Mouse (Mus musculus) neural tube, embryonic 15.5 days (tissue): ENCODE data around the gene Gltp. TPM values are rescaled to one million over a fixed set of nuclear protein-coding genes. Genes with fewer than 3 reads are reported as not detected.

ENCODE experiments used
- ATAC-seq: fragments of 200-750 bp; cut with Nextera tagmentation; 2 replicates; pipeline ENCODE4 v1.8.0; 2017; ENCODE audit warnings: mild to moderate bottlenecking, moderate TSS enrichment, moderate library complexity; ENCODE audit not compliant: low FRiP score
- H3K27ac ChIP-seq: fragments of 300-500 bp; sonication (generic); replicated peaks from 2 replicates; pipeline ENCODE4 v1.5.1; 2015; ENCODE audit warnings: mild to moderate bottlenecking, inconsistent platforms
- H3K27me3 ChIP-seq: fragments of 300-500 bp; sonication (generic); replicated peaks from 2 replicates; pipeline ENCODE4 v1.6.1; 2015; ENCODE audit warnings: inconsistent platforms
- H3K36me3 ChIP-seq: fragments of 300-500 bp; sonication (generic); 2 replicates; pipeline ENCODE4 v1.6.1; 2015; ENCODE audit warnings: inconsistent platforms
- H3K4me1 ChIP-seq: fragments of 300-500 bp; sonication (generic); 2 replicates; pipeline ENCODE4 v1.6.1; 2015; ENCODE audit warnings: inconsistent platforms
- H3K4me2 ChIP-seq: fragments of 300-500 bp; sonication (generic); 2 replicates; pipeline ENCODE4 v1.6.1; 2015; ENCODE audit warnings: inconsistent platforms, mild to moderate bottlenecking, moderate library complexity
- H3K4me3 ChIP-seq: fragments of 300-500 bp; sonication (generic); replicated peaks from 2 replicates; pipeline ENCODE4 v1.5.1; 2015; ENCODE audit warnings: mild to moderate bottlenecking, inconsistent platforms
- H3K9ac ChIP-seq: fragments of 300-500 bp; sonication (generic); replicated peaks from 2 replicates; pipeline ENCODE4 v1.6.1; 2015; ENCODE audit warnings: mild to moderate bottlenecking, inconsistent platforms
- H3K9me3 ChIP-seq: fragments of 300-500 bp; sonication (generic); replicated peaks from 2 replicates; pipeline ENCODE4 v1.6.1; 2016; ENCODE audit warnings: inconsistent platforms
- WGBS: fragments of 180-500 bp; shearing (Covaris S2); methylation state at CpG from one replicate; pipeline ENCODE4 v1.1.7; 2015; ENCODE audit warnings: mixed read lengths; 5-methylcytosine and 5-hydroxymethylcytosine counted together
- polyA plus RNA-seq: library from polyadenylated mRNA; unstranded; fragments of >200 nt; fragmentation: Nextera tagmentation; extraction: Ambion mirVana; gene quantifications from 2 replicates; pipeline ENCODE4 v1.2.1, GENCODE M21; 2015

The Gltp gene
- polyA plus RNA-seq, 1 experiment from 2014 or later, result 39.2 TPM

DNA sequence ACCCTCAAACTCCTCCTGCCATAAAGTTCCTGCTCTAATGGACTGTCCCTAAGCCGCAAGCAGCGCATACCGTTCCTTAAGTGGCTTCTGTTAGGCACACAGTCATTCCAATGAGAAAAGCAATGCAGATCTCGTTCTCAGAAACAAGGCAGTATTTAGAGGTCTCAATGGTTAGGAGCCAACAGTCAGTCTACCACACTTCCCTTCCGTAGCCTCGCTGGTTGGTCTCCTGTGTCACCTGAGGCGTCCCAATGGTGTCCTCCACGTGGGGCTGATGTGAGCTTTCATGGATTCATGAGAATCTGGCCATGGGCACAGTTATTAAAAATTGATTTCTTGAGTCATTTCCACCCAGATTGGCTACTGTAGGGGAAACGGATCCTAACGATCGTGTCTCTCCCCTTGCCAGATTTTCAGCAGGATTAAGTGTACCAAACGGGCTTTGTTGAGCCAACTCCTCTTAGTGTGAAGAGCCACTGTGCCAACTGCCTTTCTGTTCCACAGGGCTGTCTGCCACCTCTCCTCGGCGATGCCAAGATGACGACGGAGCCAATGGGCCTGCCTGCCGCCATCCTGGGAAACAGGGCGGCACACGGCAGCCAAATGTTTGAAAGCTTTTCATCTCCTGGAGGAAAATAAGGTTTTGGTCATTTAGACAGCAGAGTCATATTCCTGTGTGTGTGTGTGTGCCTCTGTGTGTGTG is 7.4 kb upstream of the Gltp start:
- 77% methylated on average over 19 of the region's 19 CpGs for whole genome bisulfite sequencing
- H3K27ac ChIP-seq, result peak overlapping the region; percentile 37; the same call in 1 of the 2 replicates
- no peaks in the 10 kb centered on the region for H3K4me1 ChIP-seq
- no peak overlapping the region for H3K9ac ChIP-seq
- H3K4me3 ChIP-seq, result no peak overlapping the region
- no peaks in the 10 kb centered on the region for H3K36me3 ChIP-seq
- no peak overlapping the region for H3K4me2 ChIP-seq
- peak; percentile 68; the same call in 1 of the 2 replicates for ATAC-seq
- 0 out of 2 replicates have a peak, but pooled peaks cover 2% of the 10 kb centered on the region for H3K27me3 ChIP-seq
- H3K9me3 ChIP-seq, result no peaks in the 10 kb centered on the region

GRCm38 (mm10) chr5:114696939-114697338 is 6.2 kb upstream of the Gltp start:
- H3K4me2 ChIP-seq, result no peak overlapping the region
- no peak overlapping the region for H3K27ac ChIP-seq
- no peak overlapping the region for H3K4me3 ChIP-seq
- no peak for ATAC-seq
- WGBS, result 85% methylated on average over 17 of the region's 17 CpGs
- H3K4me1 ChIP-seq, result no peaks in the 10 kb centered on the region
- H3K36me3 ChIP-seq, result no peaks in the 10 kb centered on the region
- H3K27me3 ChIP-seq, result 0 out of 2 replicates have a peak, but pooled peaks cover 2% of the 10 kb centered on the region
- H3K9ac ChIP-seq, result no peak overlapping the region
- H3K9me3 ChIP-seq, result no peaks in the 10 kb centered on the region

DNA sequence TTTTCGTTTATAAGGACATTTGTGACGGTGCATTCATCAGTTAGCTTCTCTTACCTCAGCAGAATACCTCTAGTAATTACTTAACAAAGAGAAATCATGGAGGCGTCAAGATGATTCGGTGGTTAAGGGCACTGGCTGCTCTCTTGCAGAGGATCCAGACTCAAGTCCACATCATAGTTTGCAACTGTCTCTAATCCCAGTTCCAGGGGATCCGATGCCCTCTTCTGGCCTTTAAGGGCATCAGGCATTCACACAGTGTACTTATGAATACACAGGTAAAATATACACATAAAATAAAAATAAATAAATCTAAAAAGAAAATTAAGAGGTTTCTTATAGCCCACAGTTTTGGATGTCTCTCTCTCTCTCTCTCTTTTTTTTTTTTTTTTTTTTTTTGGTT is 5.0 kb upstream of the Gltp start:
- no peak overlapping the region for H3K4me3 ChIP-seq
- H3K4me2 ChIP-seq, result no peak overlapping the region
- 73% methylated on average over 5 of the region's 5 CpGs for whole genome bisulfite sequencing
- peaks cover 4% of the 10 kb centered on the region for H3K4me1 ChIP-seq
- no peak overlapping the region for H3K9ac ChIP-seq
- no peaks in the 10 kb centered on the region for H3K36me3 ChIP-seq
- no peak overlapping the region for H3K27ac ChIP-seq
- 0 out of 2 replicates have a peak, but pooled peaks cover 2% of the 10 kb centered on the region for H3K27me3 ChIP-seq
- no peak for ATAC-seq
- H3K9me3 ChIP-seq, result no peaks in the 10 kb centered on the region

GRCm38 (mm10) chr5:114689700-114690366 is 951 bp downstream of the Gltp start:
- WGBS, result 22% methylated on average over 16 of the region's 16 CpGs
- H3K27me3 ChIP-seq, result 0 out of 2 replicates have a peak, but pooled peaks cover 2% of the 10 kb centered on the region
- no peak for ATAC-seq
- H3K4me2 ChIP-seq, result peak overlapping the region; percentile 87
- H3K9ac ChIP-seq, result peak overlapping the region; percentile 89
- no peaks in the 10 kb centered on the region for H3K9me3 ChIP-seq
- no peaks in the 10 kb centered on the region for H3K36me3 ChIP-seq
- peak overlapping the region; percentile 86 for H3K4me3 ChIP-seq
- H3K4me1 ChIP-seq, result peaks cover 25% of the 10 kb centered on the region
- no peak overlapping the region for H3K27ac ChIP-seq

- no peak overlapping the region for H3K4me3 ChIP-seq
- no peak for ATAC-seq
- no peak overlapping the region for H3K9ac ChIP-seq
- H3K9me3 ChIP-seq, result no peaks in the 10 kb centered on the region
- H3K27ac ChIP-seq, result no peak overlapping the region
- no peaks in the 10 kb centered on the region for H3K36me3 ChIP-seq
- WGBS, result 80% methylated on average over 13 of the region's 13 CpGs
- no peaks in the 10 kb centered on the region for H3K27me3 ChIP-seq
- peak overlapping the region; percentile 87; the same call in 1 of the 2 replicates for H3K4me2 ChIP-seq
- peaks cover 25% of the 10 kb centered on the region for H3K4me1 ChIP-seq
Observed at GRCm38 (mm10) chr5:114688703-114689102, 2.1 kb downstream of the Gltp start.

DNA sequence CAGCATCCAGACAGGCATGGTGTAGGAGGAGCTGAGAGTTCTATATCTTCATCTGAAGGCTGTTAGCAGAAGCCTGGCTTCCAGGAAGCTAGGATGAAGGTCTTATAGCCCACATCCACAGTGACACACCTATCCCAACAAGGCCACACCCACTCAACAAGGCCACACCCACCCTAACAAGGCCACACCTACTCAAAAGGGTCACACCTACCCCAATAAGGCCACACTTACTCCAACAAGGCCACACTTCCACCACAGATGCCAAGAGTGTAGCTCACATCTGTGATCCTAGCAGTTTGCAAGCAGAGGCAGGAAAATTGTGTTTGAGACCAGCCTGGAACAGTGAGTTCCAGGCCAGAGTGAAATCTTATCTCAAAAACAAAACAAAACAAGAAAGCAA is 2.9 kb downstream of the Gltp start:
- no peaks in the 10 kb centered on the region for H3K9me3 ChIP-seq
- ATAC-seq, result no peak
- peaks cover 32% of the 10 kb centered on the region for H3K4me1 ChIP-seq

DNA sequence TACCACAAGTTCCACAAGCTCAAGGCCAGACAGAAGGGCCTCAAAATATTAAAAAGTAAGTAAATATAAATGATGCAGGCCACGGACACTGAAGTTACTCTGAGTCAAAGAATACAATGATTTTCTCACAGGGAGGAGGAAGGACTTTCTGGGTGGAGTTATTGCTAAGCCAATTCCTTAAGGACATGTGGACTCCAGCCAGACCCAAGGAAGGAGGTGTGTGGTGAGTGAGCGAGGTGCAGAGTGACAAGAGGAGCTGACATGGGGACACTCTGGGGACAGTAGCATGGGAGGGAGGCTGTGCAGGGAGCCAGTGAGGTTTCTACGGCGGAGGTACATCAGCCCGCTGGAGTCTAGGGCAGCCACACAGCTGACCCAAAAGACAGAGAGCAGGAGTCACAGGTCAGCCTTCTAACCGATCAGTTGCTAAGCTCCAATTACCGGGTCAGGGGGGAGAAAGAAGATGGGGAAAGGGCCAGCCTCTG is 4.0 kb downstream of the Gltp start:
- H3K9me3 ChIP-seq, result no peaks in the 10 kb centered on the region
- no peak for ATAC-seq
- H3K4me3 ChIP-seq, result no peak overlapping the region
- 63% methylated on average over 7 of the region's 7 CpGs for WGBS
- H3K4me1 ChIP-seq, result peaks cover 37% of the 10 kb centered on the region
- no peak overlapping the region for H3K4me2 ChIP-seq
- no peak overlapping the region for H3K27ac ChIP-seq
- H3K27me3 ChIP-seq, result no peaks in the 10 kb centered on the region
- no peaks in the 10 kb centered on the region for H3K36me3 ChIP-seq
- H3K9ac ChIP-seq, result no peak overlapping the region

More for the DNA sequence above, 2.9 kb downstream of the Gltp start:
- H3K36me3 ChIP-seq, result no peaks in the 10 kb centered on the region
- no peak overlapping the region for H3K9ac ChIP-seq
- H3K27me3 ChIP-seq, result no peaks in the 10 kb centered on the region
- no peak overlapping the region for H3K27ac ChIP-seq
- no peak overlapping the region for H3K4me3 ChIP-seq
- no peak overlapping the region for H3K4me2 ChIP-seq

DNA sequence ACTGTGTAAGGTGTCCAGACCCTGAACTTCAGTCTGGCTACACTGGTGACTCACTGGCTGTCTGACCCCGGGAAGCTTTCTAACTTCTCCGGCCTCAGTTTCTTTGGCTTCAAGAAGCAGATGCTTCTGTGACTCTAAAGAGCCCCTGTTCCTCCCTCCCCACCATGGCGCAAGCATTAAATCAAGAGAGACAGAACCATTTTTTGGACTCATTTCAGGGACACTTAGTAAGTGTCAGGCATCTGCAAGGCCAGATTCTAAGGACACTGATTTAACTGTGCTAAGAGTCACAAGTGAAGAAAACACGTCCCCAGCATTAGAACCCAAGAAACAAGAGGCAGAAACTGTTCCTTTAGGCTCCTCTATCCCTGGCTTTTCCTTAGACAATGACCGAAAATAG is 4.8 kb downstream of the Gltp start:
- H3K9ac ChIP-seq, result no peak overlapping the region
- no peak for ATAC-seq
- H3K4me2 ChIP-seq, result no peak overlapping the region
- no peaks in the 10 kb centered on the region for H3K36me3 ChIP-seq
- peaks cover 33% of the 10 kb centered on the region for H3K4me1 ChIP-seq
- H3K4me3 ChIP-seq, result no peak overlapping the region
- 90% methylated on average over 5 of the region's 5 CpGs for WGBS
- no peaks in the 10 kb centered on the region for H3K9me3 ChIP-seq
- no peak overlapping the region for H3K27ac ChIP-seq
- H3K27me3 ChIP-seq, result no peaks in the 10 kb centered on the region

DNA sequence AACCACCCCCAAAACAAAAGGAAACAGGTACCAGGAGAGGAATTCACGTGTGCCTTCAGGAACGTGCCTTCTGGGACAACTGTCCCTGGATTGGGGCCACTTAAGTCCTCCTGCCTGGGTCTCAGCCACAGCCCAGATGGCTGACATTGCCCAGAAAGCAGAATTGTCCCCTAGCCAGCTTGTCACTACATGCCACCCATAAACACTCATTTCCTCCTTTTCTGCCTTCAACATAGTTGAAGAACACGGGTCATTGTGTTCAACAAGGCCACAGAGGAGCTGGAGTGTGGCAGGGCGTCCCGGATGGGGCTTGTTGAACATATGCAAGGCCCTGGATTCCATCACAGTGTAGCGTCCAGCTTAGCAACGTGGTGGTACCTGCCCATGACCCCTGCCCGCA is 9.1 kb downstream of the Gltp start:
- no peak for ATAC-seq
- Histone ChIP-seq H3K4me3 (no peak overlapping the region), H3K9ac (no peak overlapping the region), H3K36me3 (peaks cover 8% of the 10 kb centered on the region), H3K27me3 (no peaks in the 10 kb centered on the region), H3K4me1 (peaks cover 22% of the 10 kb centered on the region), H3K9me3 (no peaks in the 10 kb centered on the region), H3K4me2 (no peak overlapping the region), H3K27ac (no peak overlapping the region)
- 79% methylated on average over 8 of the region's 8 CpGs for WGBS

- WGBS, result 77% methylated on average over 19 of the region's 19 CpGs
- Histone ChIP-seq H3K36me3 (peaks cover 17% of the 10 kb centered on the region), H3K4me3 (no peak overlapping the region), H3K9ac (no peak overlapping the region), H3K27me3 (no peaks in the 10 kb centered on the region), H3K4me1 (peaks cover 22% of the 10 kb centered on the region), H3K9me3 (no peaks in the 10 kb centered on the region), H3K27ac (no peak overlapping the region; the same call in 1 of the 2 replicates), H3K4me2 (no peak overlapping the region)
- ATAC-seq, result no peak
Observed at GRCm38 (mm10) chr5:114680676-114681285, 10.0 kb downstream of the Gltp start.

- Histone ChIP-seq H3K36me3 (peaks cover 23% of the 10 kb centered on the region), H3K9ac (no peak overlapping the region), H3K4me3 (no peak overlapping the region), H3K27me3 (no peaks in the 10 kb centered on the region), H3K27ac (no peak overlapping the region), H3K9me3 (no peaks in the 10 kb centered on the region), H3K4me2 (no peak overlapping the region), H3K4me1 (peaks cover 22% of the 10 kb centered on the region)
- no peak for ATAC-seq
- 53% methylated on average over 17 of the region's 17 CpGs for WGBS
Observed at GRCm38 (mm10) chr5:114679841-114680591, 10.8 kb downstream of the Gltp start.
